8 mouse cellular contexts compared by ENCODE assay signal in genomic region chr2:84758542-84759127, GRCm38 (mm10). TPM values are rescaled to one million over a fixed set of nuclear protein-coding genes. Genes with fewer than 3 reads are reported as not detected.
A peak's percentile ranks its signal among the peaks of the same experiment; 100 is the strongest.
DNase-seq lines count a peak whose midpoint lies in the region; ATAC-seq and TF ChIP-seq lines count a peak whose summit lies in the region.

No protein-coding gene starts in this region.

- TF ChIP-seq EP300 in liver, embryonic 14.5 days (IDR thresholded peaks at IDR 0.05; ENCODE audit: low read depth): no peak

- H3K36me3 ChIP-seq in embryonic facial prominence, embryonic 11.5 days (replicated peaks; ENCODE audit: control insufficient read depth, insufficient read depth, low read depth, low read length): no peaks in the 10 kb centered on the region
- H3K36me3 ChIP-seq in liver, embryonic 14.5 days (replicated peaks; ENCODE audit: control insufficient read depth, insufficient read depth, low read depth): no peaks in the 10 kb centered on the region

- H3K4me2 ChIP-seq in embryonic facial prominence, embryonic 11.5 days (ENCODE audit: low read depth, low read length): no peak overlapping the region
- H3K4me2 ChIP-seq in liver, embryonic 14.5 days (ENCODE audit: low read depth): no peak overlapping the region

- ATAC-seq in embryonic facial prominence, embryonic 11.5 days (replicated peaks; ENCODE audit: insufficient number of reproducible peaks, low FRiP score, low TSS enrichment, low read depth): peak; percentile 35; the same call in 1 of the 2 replicates
- peak; percentile 58; the same call in 1 of the 2 replicates for ATAC-seq in liver, embryonic 14.5 days (ENCODE audit: insufficient read depth)

- no peaks in the 10 kb centered on the region for H3K4me1 ChIP-seq in embryonic facial prominence, embryonic 11.5 days (ENCODE audit: control insufficient read depth, insufficient read depth, low read length)
- peaks cover 0 to 7% of the 10 kb centered on the region in 2 experiments; a peak in 2 of 4 replicates for H3K4me1 ChIP-seq in liver, embryonic 14.5 days (replicated peaks; ENCODE audit: control insufficient read depth in 2 of 2, insufficient read depth in 2 of 2, low read length in 1 of 2)

- TF ChIP-seq CTCF in liver, embryonic 14.5 days (IDR thresholded peaks at IDR 0.05; ENCODE audit: low read depth): peak; percentile 80

- no peak overlapping the region for H3K9ac ChIP-seq in embryonic facial prominence, embryonic 11.5 days (replicated peaks; ENCODE audit: low read length)
- H3K9ac ChIP-seq in liver, embryonic 14.5 days (replicated peaks): no peak overlapping the region

- H3K4me3 ChIP-seq in embryonic facial prominence, embryonic 11.5 days (ENCODE audit: low read depth, low read length): no peak overlapping the region
- H3K4me3 ChIP-seq in liver, embryonic 14.5 days (ENCODE audit: insufficient read depth in 1 of 2, low read depth in 2 of 2, low read length in 2 of 2): no peak overlapping the region

- WGBS in embryonic facial prominence, embryonic 11.5 days: 1% methylated on average over 2 of the region's 2 CpGs
- 0% methylated on average over 2 of the region's 2 CpGs for WGBS in liver, embryonic 14.5 days (ENCODE audit: insufficient replicate concordance)

- H3K27me3 ChIP-seq in embryonic facial prominence, embryonic 11.5 days (ENCODE audit: control insufficient read depth, insufficient read depth, low read length): no peaks in the 10 kb centered on the region
- no peaks in the 10 kb centered on the region for H3K27me3 ChIP-seq in liver, embryonic 14.5 days (ENCODE audit: control insufficient read depth, insufficient read depth, low read length)

- DNase-seq in left cerebral cortex, adult 11 months (ENCODE audit: low spot score): peak; percentile 57
- DNase-seq in left cerebral cortex, adult 8-10 months (ENCODE audit: low spot score in 2 of 2): no peak
- DNase-seq in R1 (ENCODE audit: low read depth, low spot score): peak; percentile 76
- DNase-seq in embryonic facial prominence, embryonic 11.5 days (ENCODE audit: low spot score): peak; percentile 85
- DNase-seq in induced T-regulatory cell, adult 2 months (ENCODE audit: low read depth): peak; percentile 67
- DNase-seq in liver, embryonic 14.5 days (ENCODE audit: low read depth in 3 of 3, low spot score in 3 of 3): no peak
- DNase-seq in retina, embryonic 14.5 days (ENCODE audit: low spot score): peak; percentile 85
- no peak for DNase-seq in T-cell, adult 2 months (ENCODE audit: low spot score)

- no peak overlapping the region for H3K27ac ChIP-seq in embryonic facial prominence, embryonic 11.5 days (replicated peaks; ENCODE audit: low read depth, low read length)
- no peak overlapping the region for H3K27ac ChIP-seq in liver, embryonic 14.5 days

- no peaks in the 10 kb centered on the region for H3K9me3 ChIP-seq in embryonic facial prominence, embryonic 11.5 days (replicated peaks; ENCODE audit: control insufficient read depth, low read length)
- no peaks in the 10 kb centered on the region for H3K9me3 ChIP-seq in liver, embryonic 14.5 days (ENCODE audit: control insufficient read depth, low read length)

RNA-seq across cellular contexts. Expression of gene Gm19426, which starts 15.2 kb away (rescaled TPM):
- total RNA-seq in left cerebral cortex, adult 8-10 months (2022): 1 to 10 TPM in 2 of 4 experiments, under 1 TPM in 2; 0.89 to 2.3 (median 1.3) TPM
- 5.9 and 6.4 TPM in 2 replicates for polyA plus RNA-seq in embryonic facial prominence, embryonic 11.5 days (2014; fragmentation: Nextera tagmentation; extraction: Ambion mirVana)
- polyA plus RNA-seq in liver, embryonic 14.5 days (2012; rRNA removed): 1.1 and 1.8 TPM in 2 replicates
- 0.98 and 1.1 TPM in 2 replicates for polyA plus RNA-seq in liver, embryonic 14.5 days (2014; fragmentation: Nextera tagmentation; extraction: Ambion mirVana)

RNA-seq across cellular contexts. Expression of gene Serping1, which starts 16.6 kb away (rescaled TPM):
- total RNA-seq in left cerebral cortex, adult 8-10 months (2022): 1 to 10 TPM; 6.6 to 9.6 (median 7.8) TPM
- 21.0 and 22.4 TPM in 2 replicates for polyA plus RNA-seq in embryonic facial prominence, embryonic 11.5 days (2014; fragmentation: Nextera tagmentation; extraction: Ambion mirVana)
- 32.4 and 35.4 TPM in 2 replicates for polyA plus RNA-seq in liver, embryonic 14.5 days (2012; rRNA removed)
- 45.4 and 61.5 TPM in 2 replicates for polyA plus RNA-seq in liver, embryonic 14.5 days (2014; fragmentation: Nextera tagmentation; extraction: Ambion mirVana)

RNA-seq across cellular contexts. Expression of gene Ypel4, which starts 24.8 kb away (rescaled TPM):
- 10 to 100 TPM; 67.7 to 77.9 (median 74.4) TPM for total RNA-seq in left cerebral cortex, adult 8-10 months (2022)
- 6.2 and 6.6 TPM in 2 replicates for polyA plus RNA-seq in embryonic facial prominence, embryonic 11.5 days (2014; fragmentation: Nextera tagmentation; extraction: Ambion mirVana)
- polyA plus RNA-seq in liver, embryonic 14.5 days (2012; rRNA removed): 122 and 145 TPM in 2 replicates
- 53.4 and 58.1 TPM in 2 replicates for polyA plus RNA-seq in liver, embryonic 14.5 days (2014; fragmentation: Nextera tagmentation; extraction: Ambion mirVana)

RNA-seq across cellular contexts. Expression of gene Clp1, which starts 31.5 kb away (rescaled TPM):
- total RNA-seq in left cerebral cortex, adult 8-10 months (2022): 10 to 100 TPM in 2 of 4 experiments, 1 to 10 TPM in 2; 9.1 to 11.1 (median 10.3) TPM
- polyA plus RNA-seq in embryonic facial prominence, embryonic 11.5 days (2014; fragmentation: Nextera tagmentation; extraction: Ambion mirVana): 58.5 and 61.1 TPM in 2 replicates
- polyA plus RNA-seq in liver, embryonic 14.5 days (2012; rRNA removed): 22.1 and 27.5 TPM in 2 replicates
- polyA plus RNA-seq in liver, embryonic 14.5 days (2014; fragmentation: Nextera tagmentation; extraction: Ambion mirVana): 50.9 and 54.6 TPM in 2 replicates

RNA-seq across cellular contexts. Expression of gene Ube2l6, which starts 40.0 kb away (rescaled TPM):
- 1 to 10 TPM; 7.3 to 8.4 (median 7.6) TPM for total RNA-seq in left cerebral cortex, adult 8-10 months (2022)
- polyA plus RNA-seq in embryonic facial prominence, embryonic 11.5 days (2014; fragmentation: Nextera tagmentation; extraction: Ambion mirVana): 30.6 and 36.1 TPM in 2 replicates
- 243 and 304 TPM in 2 replicates for polyA plus RNA-seq in liver, embryonic 14.5 days (2012; rRNA removed)
- polyA plus RNA-seq in liver, embryonic 14.5 days (2014; fragmentation: Nextera tagmentation; extraction: Ambion mirVana): 469 and 479 TPM in 2 replicates

Comparison
In these comparisons a context has a peak if more than half of its experiments do, and no peak if none do; other contexts are left out.
1. DNase-seq: peak in left cerebral cortex, adult 11 months (single experiment), R1 (single experiment), embryonic facial prominence, embryonic 11.5 days (single experiment), induced T-regulatory cell, adult 2 months (single experiment) and retina, embryonic 14.5 days (single experiment); none in left cerebral cortex, adult 8-10 months (0 of 2), liver, embryonic 14.5 days (0 of 3) and T-cell, adult 2 months (single experiment).